Comparison of ENCODE assay signal across 10 mouse cellular contexts in genomic region chr1:87510845-87511244, GRCm38 (mm10). TPM values are rescaled to one million over a fixed set of nuclear protein-coding genes. Genes with fewer than 3 reads are reported as not detected.
A peak's percentile ranks its signal among the peaks of the same experiment; 100 is the strongest.
DNase-seq lines count a peak whose midpoint lies in the region; ATAC-seq lines count a peak whose summit lies in the region.
"Had no signal": no experiment of that assay in that cellular context is flagged by ENCODE, and none has a peak within 500 bp of the region (broad histone marks: within the 10 kb centered on the region; RNA-seq: fewer than 3 reads in every experiment).

No protein-coding gene starts in this region.

- no peak for DNase-seq in liver, embryonic 13.5 days
- no peak for DNase-seq in liver, embryonic 11.5 days (ENCODE audit: low spot score)
- no peak for DNase-seq in thymus, adult 18-20 months
- DNase-seq in urinary bladder, adult 2 months (ENCODE audit: low spot score): no peak
- DNase-seq in spleen, postnatal 10 days (ENCODE audit: low spot score in 2 of 2): no peak

- WGBS in liver, embryonic 13.5 days (ENCODE audit: insufficient replicate concordance): 23% methylated on average over 5 of the region's 5 CpGs
- 25% methylated on average over 5 of the region's 5 CpGs for WGBS in liver, embryonic 11.5 days
- 18% methylated on average over 5 of the region's 5 CpGs for WGBS in forebrain, embryonic 12.5 days
- WGBS in limb, embryonic 13.5 days: 22% methylated on average over 5 of the region's 5 CpGs
- 19% methylated on average over 5 of the region's 5 CpGs for WGBS in stomach, embryonic 14.5 days

- 0 out of 2 replicates have a peak overlapping the region, but pooled peaks have one; percentile 59 for H3K4me3 ChIP-seq in liver, embryonic 13.5 days (replicated peaks)
- H3K4me3 ChIP-seq in liver, embryonic 11.5 days (ENCODE audit: low read depth, low read length): no peak overlapping the region
- H3K4me3 ChIP-seq in forebrain, embryonic 12.5 days (replicated peaks): peak overlapping the region; percentile 78
- peak overlapping the region; percentile 71 for H3K4me3 ChIP-seq in limb, embryonic 13.5 days
- no peak overlapping the region for H3K4me3 ChIP-seq in stomach, embryonic 14.5 days (ENCODE audit: low read depth, low read length)

- no peaks in the 10 kb centered on the region for H3K9me3 ChIP-seq in liver, embryonic 13.5 days (replicated peaks)
- H3K9me3 ChIP-seq in liver, embryonic 11.5 days (ENCODE audit: control insufficient read depth, low read length): no peaks in the 10 kb centered on the region
- H3K9me3 ChIP-seq in forebrain, embryonic 12.5 days: no peaks in the 10 kb centered on the region
- no peaks in the 10 kb centered on the region for H3K9me3 ChIP-seq in limb, embryonic 13.5 days
- no peaks in the 10 kb centered on the region for H3K9me3 ChIP-seq in stomach, embryonic 14.5 days (ENCODE audit: control insufficient read depth, low read depth, low read length)

- peaks cover 59% of the 10 kb centered on the region for H3K27me3 ChIP-seq in liver, embryonic 13.5 days
- H3K27me3 ChIP-seq in liver, embryonic 11.5 days (replicated peaks; ENCODE audit: control insufficient read depth, insufficient read depth, low read length): peaks cover 52% of the 10 kb centered on the region
- H3K27me3 ChIP-seq in forebrain, embryonic 12.5 days: peaks cover 53% of the 10 kb centered on the region
- peaks cover 67% of the 10 kb centered on the region for H3K27me3 ChIP-seq in limb, embryonic 13.5 days
- H3K27me3 ChIP-seq in stomach, embryonic 14.5 days (ENCODE audit: control insufficient read depth, insufficient read depth, low read length): peaks cover 11% of the 10 kb centered on the region; the same call in 1 of the 2 replicates
- H3K27me3 ChIP-seq: Patski had no signal

- no peaks in the 10 kb centered on the region for H3K36me3 ChIP-seq in liver, embryonic 13.5 days
- no peaks in the 10 kb centered on the region for H3K36me3 ChIP-seq in liver, embryonic 11.5 days (ENCODE audit: control insufficient read depth, insufficient read depth, low read length)
- no peaks in the 10 kb centered on the region for H3K36me3 ChIP-seq in forebrain, embryonic 12.5 days (replicated peaks)
- H3K36me3 ChIP-seq in limb, embryonic 13.5 days: no peaks in the 10 kb centered on the region
- no peaks in the 10 kb centered on the region for H3K36me3 ChIP-seq in stomach, embryonic 14.5 days (ENCODE audit: control insufficient read depth, insufficient read depth, low read length)

- no peak for ATAC-seq in liver, embryonic 13.5 days (ENCODE audit: low read depth)
- no peak for ATAC-seq in liver, embryonic 11.5 days (replicated peaks; ENCODE audit: low FRiP score)
- no peak for ATAC-seq in forebrain, embryonic 12.5 days (ENCODE audit: low FRiP score)
- ATAC-seq in limb, embryonic 13.5 days (ENCODE audit: low FRiP score, low read depth): no peak
- ATAC-seq in stomach, embryonic 14.5 days (ENCODE audit: insufficient number of reproducible peaks, insufficient read depth, low FRiP score, low read depth): peak; percentile 34; the same call in 1 of the 2 replicates

- peaks cover 9% of the 10 kb centered on the region for H3K4me1 ChIP-seq in liver, embryonic 13.5 days (replicated peaks)
- no peaks in the 10 kb centered on the region; the same call in 1 of the 2 replicates for H3K4me1 ChIP-seq in liver, embryonic 11.5 days (replicated peaks; ENCODE audit: control insufficient read depth, insufficient read depth, low read length)
- peaks cover 12% of the 10 kb centered on the region for H3K4me1 ChIP-seq in forebrain, embryonic 12.5 days
- peaks cover 12% of the 10 kb centered on the region for H3K4me1 ChIP-seq in limb, embryonic 13.5 days
- H3K4me1 ChIP-seq in stomach, embryonic 14.5 days (ENCODE audit: control insufficient read depth, insufficient read depth, low read length): peaks cover 9% of the 10 kb centered on the region

- H3K27ac ChIP-seq in liver, embryonic 13.5 days: no peak overlapping the region
- no peak overlapping the region for H3K27ac ChIP-seq in liver, embryonic 11.5 days (ENCODE audit: low read depth, low read length)
- no peak overlapping the region for H3K27ac ChIP-seq in forebrain, embryonic 12.5 days
- no peak overlapping the region for H3K27ac ChIP-seq in limb, embryonic 13.5 days
- H3K27ac ChIP-seq in stomach, embryonic 14.5 days (ENCODE audit: low read length): no peak overlapping the region

- no peak overlapping the region; the same call in 1 of the 2 replicates for H3K4me2 ChIP-seq in liver, embryonic 13.5 days
- no peak overlapping the region; the same call in 1 of the 2 replicates for H3K4me2 ChIP-seq in liver, embryonic 11.5 days
- peak overlapping the region; percentile 99 for H3K4me2 ChIP-seq in forebrain, embryonic 12.5 days
- H3K4me2 ChIP-seq in limb, embryonic 13.5 days (replicated peaks): peak overlapping the region; percentile 100
- H3K4me2 ChIP-seq in stomach, embryonic 14.5 days (replicated peaks; ENCODE audit: low read depth, low read length): peak overlapping the region; percentile 99; the same call in 1 of the 2 replicates

- H3K9ac ChIP-seq in liver, embryonic 13.5 days: no peak overlapping the region
- no peak overlapping the region for H3K9ac ChIP-seq in liver, embryonic 11.5 days (ENCODE audit: low read depth, low read length)
- H3K9ac ChIP-seq in forebrain, embryonic 12.5 days: peak overlapping the region; percentile 73; the same call in 1 of the 2 replicates
- H3K9ac ChIP-seq in limb, embryonic 13.5 days: no peak overlapping the region
- H3K9ac ChIP-seq in stomach, embryonic 14.5 days (replicated peaks; ENCODE audit: low read depth, low read length): no peak overlapping the region

RNA-seq across cellular contexts. Expression of gene Neu2, which starts 1.2 kb away (rescaled TPM):
- 0.38 and 0.75 TPM in 2 replicates for polyA plus RNA-seq in liver, embryonic 13.5 days (2015; fragmentation: Nextera tagmentation; extraction: Ambion mirVana)
- 0.16 and 0.60 TPM in 2 replicates for polyA plus RNA-seq in liver, embryonic 11.5 days (2014; fragmentation: Nextera tagmentation; extraction: Ambion mirVana)
- not detected in 2 replicates for polyA plus RNA-seq in forebrain, embryonic 12.5 days (2016; fragmentation: Nextera tagmentation; extraction: Ambion mirVana)
- polyA plus RNA-seq in limb, embryonic 13.5 days (2015; fragmentation: Nextera tagmentation; extraction: Ambion mirVana): not detected in 2 replicates
- polyA plus RNA-seq in stomach, embryonic 14.5 days (2014; fragmentation: Nextera tagmentation; extraction: Ambion mirVana): 2.3 and 2.8 TPM in 2 replicates
- polyA plus RNA-seq in urinary bladder, adult 2 months (2012; rRNA removed): 0.93 and 1.5 TPM in 2 replicates

RNA-seq across cellular contexts. Expression of gene Snorc, which starts 40.8 kb away (rescaled TPM):
- not detected in 2 replicates for polyA plus RNA-seq in liver, embryonic 13.5 days (2015; fragmentation: Nextera tagmentation; extraction: Ambion mirVana)
- polyA plus RNA-seq in liver, embryonic 11.5 days (2014; fragmentation: Nextera tagmentation; extraction: Ambion mirVana): not detected in 2 replicates
- not detected in 2 replicates for polyA plus RNA-seq in forebrain, embryonic 12.5 days (2016; fragmentation: Nextera tagmentation; extraction: Ambion mirVana)
- polyA plus RNA-seq in limb, embryonic 13.5 days (2015; fragmentation: Nextera tagmentation; extraction: Ambion mirVana): 21.9 and 32.2 TPM in 2 replicates
- 0.59 TPM in 1 of 2 replicates, not detected in the other for polyA plus RNA-seq in stomach, embryonic 14.5 days (2014; fragmentation: Nextera tagmentation; extraction: Ambion mirVana)
- not detected in 2 replicates for polyA plus RNA-seq in urinary bladder, adult 2 months (2012; rRNA removed)
- polyA plus RNA-seq: kidney, embryonic 14.5 days; Patski had no signal

Comparison
In these comparisons a context has a peak if more than half of its experiments do, and no peak if none do; other contexts are left out.
1. H3K4me3 ChIP-seq: peak in liver, embryonic 13.5 days (single experiment), forebrain, embryonic 12.5 days (single experiment) and limb, embryonic 13.5 days (single experiment); none in liver, embryonic 11.5 days (single experiment) and stomach, embryonic 14.5 days (single experiment).
2. H3K4me2 ChIP-seq: peak in forebrain, embryonic 12.5 days (single experiment), limb, embryonic 13.5 days (single experiment) and stomach, embryonic 14.5 days (single experiment); none in liver, embryonic 13.5 days (single experiment) and liver, embryonic 11.5 days (single experiment).
3. RNA of gene Snorc, which starts 40.8 kb away (polyA plus RNA-seq): 21.9 to 32.2 TPM in limb, embryonic 13.5 days; 0.59 TPM in stomach, embryonic 14.5 days, not detected in forebrain, embryonic 12.5 days, not detected in liver, embryonic 13.5 days, not detected in liver, embryonic 11.5 days and not detected in urinary bladder, adult 2 months; every median in the first group is over 10 times any median in the second.